Mouse (Mus musculus): ENCODE results near the gene Dennd6b. TPM values are rescaled to one million over a fixed set of nuclear protein-coding genes. Genes with fewer than 3 reads are reported as not detected.
A peak's percentile ranks its signal among the peaks of the same experiment; 100 is the strongest.

Dennd6b gene
- polyA plus RNA-seq, 1 experiment: 11.2 TPM

DNA sequence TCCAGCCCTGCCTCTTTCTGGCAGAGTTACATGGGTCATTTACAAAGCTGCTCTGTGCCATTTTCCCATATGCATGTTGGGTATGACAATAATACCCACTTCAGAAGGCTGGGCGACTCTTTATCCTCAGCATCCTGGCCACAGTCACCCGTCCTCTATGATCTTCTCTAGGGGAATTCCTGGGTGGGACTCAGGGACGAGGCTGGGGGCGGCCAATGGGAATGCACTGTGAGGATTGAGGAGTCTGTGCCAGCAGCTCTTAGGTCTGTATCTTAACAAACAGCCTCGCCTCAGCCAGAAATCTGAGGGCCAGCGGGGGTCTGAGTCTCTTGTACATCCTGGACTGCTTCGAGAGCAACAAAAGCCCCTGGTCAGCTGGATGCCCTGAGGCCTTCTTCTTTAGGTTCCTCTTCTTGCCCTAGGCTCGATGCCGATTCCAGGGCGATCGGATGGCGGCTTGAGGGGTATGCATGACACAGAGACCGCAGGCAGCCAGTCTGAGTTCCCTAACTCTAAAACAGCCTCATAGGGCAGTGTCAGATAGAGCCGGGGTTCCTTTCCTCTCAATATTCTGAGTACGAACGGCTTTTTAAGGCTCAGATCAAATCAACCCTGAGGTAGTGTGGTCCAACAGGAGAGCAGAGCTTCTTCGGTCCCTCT is 23.9 kb downstream of the Dennd6b start:
- no peak for DNase-seq
- Histone ChIP-seq H3K27ac (ENCODE audit: insufficient read depth, low read depth, low read length) (peak overlapping the region; percentile 88), H3K4me1 (ENCODE audit: control insufficient read depth, insufficient read depth, low read length) (peaks cover 61% of the 10 kb centered on the region), H3K36me3 (ENCODE audit: control insufficient read depth, insufficient read depth, low read length) (no peaks in the 10 kb centered on the region; the same call in 1 of the 2 replicates), H3K27me3 (replicated peaks; ENCODE audit: control insufficient read depth, insufficient read depth, low read length) (no peaks in the 10 kb centered on the region), H3K4me3 (ENCODE audit: insufficient read depth, low read depth, low read length) (peak overlapping the region; percentile 61)
- 47% methylated on average over 17 of the region's 17 CpGs for whole genome bisulfite sequencing
- TF ChIP-seq POLR2A (IDR thresholded peaks at IDR 0.05; ENCODE audit: low read depth, low read length) (no peak), CTCF (conservative IDR thresholded peaks at IDR 0.05; ENCODE audit: insufficient read depth, insufficient read length, low read depth, low read length) (no peak)

DNA sequence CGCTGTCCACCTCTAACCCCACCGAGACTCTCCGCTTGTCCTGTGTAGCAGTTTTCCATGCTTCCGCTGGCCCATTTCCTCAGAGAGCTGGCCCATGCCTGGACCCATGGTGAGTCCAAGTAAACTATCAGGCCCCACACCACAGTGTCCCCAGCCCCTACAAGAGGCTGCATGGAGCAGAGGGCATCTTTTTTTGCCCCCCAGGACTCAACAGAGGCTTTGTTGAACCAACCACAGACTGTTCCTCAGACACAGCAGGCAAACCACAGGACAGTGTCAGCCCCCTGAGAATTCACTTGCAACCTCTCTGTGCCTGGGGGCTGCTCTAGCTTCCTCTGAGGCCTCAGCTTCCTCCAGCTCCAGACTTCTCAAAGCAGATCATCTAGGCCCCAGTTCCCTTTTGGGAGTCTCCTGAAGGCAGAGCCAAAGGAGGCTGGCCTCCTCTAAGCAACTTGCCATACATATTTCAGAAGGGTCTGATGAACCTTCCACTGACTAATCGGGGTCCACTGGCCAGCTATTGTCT is 24.7 kb downstream of the Dennd6b start:
- DNase-seq: no peak
- Histone ChIP-seq H3K4me1 (ENCODE audit: control insufficient read depth, insufficient read depth, low read length) (peaks cover 53% of the 10 kb centered on the region), H3K4me3 (ENCODE audit: insufficient read depth, low read depth, low read length) (no peak overlapping the region), H3K27me3 (replicated peaks; ENCODE audit: control insufficient read depth, insufficient read depth, low read length) (no peaks in the 10 kb centered on the region), H3K27ac (ENCODE audit: insufficient read depth, low read depth, low read length) (0 out of 2 replicates have a peak overlapping the region, but pooled peaks have one; percentile 7), H3K36me3 (ENCODE audit: control insufficient read depth, insufficient read depth, low read length) (peaks cover 2% of the 10 kb centered on the region; the same call in 1 of the 2 replicates)
- TF ChIP-seq CTCF (conservative IDR thresholded peaks at IDR 0.05; ENCODE audit: insufficient read depth, insufficient read length, low read depth, low read length): no peak
- no peak for TF ChIP-seq POLR2A (IDR thresholded peaks at IDR 0.05; ENCODE audit: low read depth, low read length)
- WGBS: 79% methylated on average over 5 of the region's 5 CpGs

DNA sequence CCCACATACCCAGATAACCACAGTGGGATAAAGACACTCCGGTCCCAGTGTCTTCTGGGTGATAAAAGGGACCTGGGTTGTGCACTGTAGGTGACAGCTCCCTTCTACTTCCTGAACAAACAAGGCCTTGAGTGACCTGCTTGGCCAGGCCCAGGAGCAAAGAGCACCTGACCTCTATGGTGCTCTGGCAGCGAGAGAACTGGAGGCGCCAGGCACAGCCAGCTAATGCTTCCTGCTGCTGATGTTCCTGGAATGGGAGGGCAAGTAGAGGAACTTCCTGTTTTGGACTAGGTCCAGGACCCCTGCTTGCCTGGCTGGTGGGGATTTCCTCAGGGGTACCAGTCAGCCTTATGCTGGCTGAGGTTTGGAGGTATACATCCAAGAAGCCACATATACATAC is 26.2 kb downstream of the Dennd6b start:
- peaks cover 8% of the 10 kb centered on the region for H3K36me3 ChIP-seq (ENCODE audit: control insufficient read depth, insufficient read depth, low read length)
- WGBS: 10% methylated on average over 3 of the region's 3 CpGs
- no peak overlapping the region for H3K4me3 ChIP-seq (ENCODE audit: insufficient read depth, low read depth, low read length)
- peak overlapping the region; percentile 81 for H3K27ac ChIP-seq (ENCODE audit: insufficient read depth, low read depth, low read length)
- H3K27me3 ChIP-seq (replicated peaks; ENCODE audit: control insufficient read depth, insufficient read depth, low read length): no peaks in the 10 kb centered on the region
- DNase-seq: peak; percentile 93
- TF ChIP-seq POLR2A (IDR thresholded peaks at IDR 0.05; ENCODE audit: low read depth, low read length) (no peak), CTCF (conservative IDR thresholded peaks at IDR 0.05; ENCODE audit: insufficient read depth, insufficient read length, low read depth, low read length) (no peak)
- H3K4me1 ChIP-seq (ENCODE audit: control insufficient read depth, insufficient read depth, low read length): peaks cover 39% of the 10 kb centered on the region

DNA sequence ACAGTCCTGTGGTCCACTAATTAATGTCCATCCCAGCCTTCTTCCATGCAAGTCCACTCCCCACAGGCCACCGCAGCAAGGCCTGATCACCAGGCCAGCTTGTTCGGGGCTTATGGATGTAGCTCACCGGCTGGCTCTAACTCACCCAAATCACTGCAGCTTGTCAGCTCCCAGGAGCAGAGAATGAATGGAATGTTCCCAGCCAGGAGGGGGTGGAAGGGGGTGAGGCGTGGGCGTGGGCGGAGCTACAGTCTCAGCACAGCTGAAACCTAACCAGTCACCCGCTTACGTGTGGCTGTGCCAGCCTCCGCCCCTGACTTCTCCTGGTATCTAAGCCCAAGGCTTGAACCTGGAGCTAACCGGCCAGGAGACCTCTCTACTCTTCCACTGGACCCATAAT is 26.9 kb downstream of the Dennd6b start:
- Histone ChIP-seq H3K4me3 (ENCODE audit: insufficient read depth, low read depth, low read length) (no peak overlapping the region), H3K27ac (ENCODE audit: insufficient read depth, low read depth, low read length) (peak overlapping the region; percentile 81), H3K4me1 (ENCODE audit: control insufficient read depth, insufficient read depth, low read length) (peaks cover 33% of the 10 kb centered on the region), H3K27me3 (replicated peaks; ENCODE audit: control insufficient read depth, insufficient read depth, low read length) (no peaks in the 10 kb centered on the region), H3K36me3 (ENCODE audit: control insufficient read depth, insufficient read depth, low read length) (peaks cover 8% of the 10 kb centered on the region)
- 2% methylated on average over 10 of the region's 10 CpGs for WGBS
- DNase-seq: peak; percentile 97
- no peak for TF ChIP-seq CTCF (conservative IDR thresholded peaks at IDR 0.05; ENCODE audit: insufficient read depth, insufficient read length, low read depth, low read length)
- peak; percentile 33 for TF ChIP-seq POLR2A (IDR thresholded peaks at IDR 0.05; ENCODE audit: low read depth, low read length)

DNA sequence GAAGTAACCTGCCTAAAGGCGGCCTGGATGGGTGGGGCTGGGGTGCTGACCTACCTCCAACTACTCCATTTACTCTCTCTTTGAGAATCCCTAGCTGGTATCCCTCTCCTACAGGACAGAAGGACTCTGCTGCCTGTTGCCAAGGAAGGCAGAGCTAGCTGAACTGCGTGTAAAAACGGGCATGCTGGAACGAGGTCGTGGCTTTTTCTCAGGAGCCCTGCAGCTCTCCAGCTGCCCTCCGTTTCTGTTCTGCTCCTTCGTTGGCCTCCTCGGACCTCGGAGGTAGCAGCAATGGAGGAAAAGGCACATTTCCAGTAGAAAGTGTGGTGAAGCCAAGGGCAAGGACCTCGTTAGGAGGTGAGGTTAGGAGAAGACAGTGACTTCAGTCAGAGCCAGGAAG is 27.4 kb downstream of the Dennd6b start:
- no peaks in the 10 kb centered on the region for H3K27me3 ChIP-seq (replicated peaks; ENCODE audit: control insufficient read depth, insufficient read depth, low read length)
- no peak for TF ChIP-seq POLR2A (IDR thresholded peaks at IDR 0.05; ENCODE audit: low read depth, low read length)
- no peak for TF ChIP-seq CTCF (conservative IDR thresholded peaks at IDR 0.05; ENCODE audit: insufficient read depth, insufficient read length, low read depth, low read length)
- WGBS: 29% methylated on average over 10 of the region's 10 CpGs
- H3K4me1 ChIP-seq (ENCODE audit: control insufficient read depth, insufficient read depth, low read length): peaks cover 28% of the 10 kb centered on the region
- DNase-seq: no peak
- H3K4me3 ChIP-seq (ENCODE audit: insufficient read depth, low read depth, low read length): no peak overlapping the region
- H3K27ac ChIP-seq (ENCODE audit: insufficient read depth, low read depth, low read length): peak overlapping the region; percentile 17
- H3K36me3 ChIP-seq (ENCODE audit: control insufficient read depth, insufficient read depth, low read length): peaks cover 8% of the 10 kb centered on the region

DNA sequence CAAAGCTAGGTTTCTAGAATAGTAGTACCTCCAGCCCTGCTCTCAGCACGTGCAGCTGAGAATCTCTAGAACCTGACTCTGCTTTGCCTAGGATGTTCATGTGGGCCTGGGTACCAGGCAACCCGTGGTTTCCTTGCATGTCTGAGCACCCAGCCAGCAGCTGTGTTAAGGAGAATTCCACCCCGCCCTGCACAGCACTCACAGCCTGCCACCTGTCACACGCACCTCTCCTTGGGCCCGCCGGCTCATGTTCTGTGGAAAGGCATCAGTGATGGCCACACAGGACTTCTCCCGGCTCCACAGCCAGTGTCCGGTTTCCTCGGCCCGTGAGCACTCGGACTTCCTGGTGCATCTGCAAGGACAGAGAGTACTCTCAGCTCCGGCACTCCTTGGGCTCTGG is 30.8 kb downstream of the Dennd6b start:
- Histone ChIP-seq H3K36me3 (ENCODE audit: control insufficient read depth, insufficient read depth, low read length) (peaks cover 12% of the 10 kb centered on the region), H3K27me3 (replicated peaks; ENCODE audit: control insufficient read depth, insufficient read depth, low read length) (no peaks in the 10 kb centered on the region), H3K4me1 (ENCODE audit: control insufficient read depth, insufficient read depth, low read length) (peaks cover 14% of the 10 kb centered on the region), H3K27ac (ENCODE audit: insufficient read depth, low read depth, low read length) (no peak overlapping the region), H3K4me3 (ENCODE audit: insufficient read depth, low read depth, low read length) (no peak overlapping the region)
- WGBS: 89% methylated on average over 12 of the region's 12 CpGs
- DNase-seq: no peak
- no peak for TF ChIP-seq POLR2A (IDR thresholded peaks at IDR 0.05; ENCODE audit: low read depth, low read length)
- no peak for TF ChIP-seq CTCF (conservative IDR thresholded peaks at IDR 0.05; ENCODE audit: insufficient read depth, insufficient read length, low read depth, low read length)

DNA sequence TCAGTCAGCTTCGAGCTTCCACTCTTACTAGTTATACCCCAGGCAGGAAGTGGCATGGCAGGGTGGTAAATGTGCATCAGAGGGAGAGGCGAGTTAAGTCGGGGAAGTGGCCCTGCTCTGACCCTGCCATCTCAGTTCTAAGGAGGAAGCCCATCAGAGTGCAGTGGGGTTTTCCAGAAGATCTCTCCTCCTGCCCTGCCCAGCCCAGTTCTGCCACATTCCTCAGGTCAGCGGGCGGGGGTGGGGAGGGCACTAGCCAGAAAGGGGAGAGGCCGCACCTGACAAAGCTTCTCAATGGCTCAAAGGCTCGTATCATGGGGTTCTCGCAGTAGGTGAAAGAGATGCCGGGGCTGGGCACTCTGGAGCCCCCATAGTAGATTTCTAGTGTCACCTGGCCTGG is 34.9 kb downstream of the Dennd6b start:
- H3K4me1 ChIP-seq (ENCODE audit: control insufficient read depth, insufficient read depth, low read length): no peaks in the 10 kb centered on the region
- peaks cover 12% of the 10 kb centered on the region for H3K36me3 ChIP-seq (ENCODE audit: control insufficient read depth, insufficient read depth, low read length)
- WGBS: 54% methylated on average over 9 of the region's 9 CpGs
- DNase-seq: peak; percentile 38
- TF ChIP-seq POLR2A (IDR thresholded peaks at IDR 0.05; ENCODE audit: low read depth, low read length): no peak
- no peak for TF ChIP-seq CTCF (conservative IDR thresholded peaks at IDR 0.05; ENCODE audit: insufficient read depth, insufficient read length, low read depth, low read length)
- H3K27me3 ChIP-seq (replicated peaks; ENCODE audit: control insufficient read depth, insufficient read depth, low read length): no peaks in the 10 kb centered on the region
- H3K4me3 ChIP-seq (ENCODE audit: insufficient read depth, low read depth, low read length): no peak overlapping the region
- H3K27ac ChIP-seq (ENCODE audit: insufficient read depth, low read depth, low read length): no peak overlapping the region

Measured in kidney, adult 2 months (tissue).